Comparison of ENCODE assay signal across 16 mouse cellular contexts in genomic region chr15:25946482-25946881, GRCm38 (mm10).
"Had no signal": no experiment of that assay in that cellular context is flagged by ENCODE, and none has a peak within 500 bp of the region (broad histone marks: within the 10 kb centered on the region; RNA-seq: fewer than 3 reads in every experiment).

No protein-coding gene starts in this region.

- DNase-seq: kidney, adult 9 months; kidney, postnatal 36 days; liver; liver, embryonic 13.5 days; lung, embryonic 14.5 days; lung, postnatal 10 days; lung, postnatal 36 days; thymus, adult 18-20 months; thymus, postnatal 36 days had no signal

- H3K4me1 ChIP-seq: intestine, embryonic 15.5 days; limb, embryonic 10.5 days had no signal

- H3K27ac ChIP-seq: intestine, embryonic 15.5 days; kidney, postnatal 0 days; limb, embryonic 10.5 days; limb, embryonic 13.5 days; liver, embryonic 13.5 days; midbrain, embryonic 12.5 days had no signal

- ATAC-seq: intestine, embryonic 15.5 days; midbrain, embryonic 16.5 days had no signal

- H3K4me3 ChIP-seq: intestine, embryonic 15.5 days; limb, embryonic 10.5 days; limb, embryonic 13.5 days; liver, embryonic 13.5 days; megakaryocyte, embryonic 14.5 days; midbrain, embryonic 12.5 days had no signal

- H3K9me3 ChIP-seq: intestine, embryonic 15.5 days; limb, embryonic 10.5 days; limb, embryonic 13.5 days; liver, embryonic 13.5 days; megakaryocyte, embryonic 14.5 days; midbrain, embryonic 12.5 days had no signal

- H3K36me3 ChIP-seq: intestine, embryonic 15.5 days; limb, embryonic 10.5 days; limb, embryonic 13.5 days; liver, embryonic 13.5 days; midbrain, embryonic 12.5 days had no signal

- H3K27me3 ChIP-seq: intestine, embryonic 15.5 days; limb, embryonic 13.5 days; liver, embryonic 13.5 days; megakaryocyte, embryonic 14.5 days; midbrain, embryonic 12.5 days had no signal

- H3K4me2 ChIP-seq: intestine, embryonic 15.5 days; limb, embryonic 13.5 days; liver, embryonic 13.5 days; lung, embryonic 14.5 days; midbrain, embryonic 12.5 days had no signal

- H3K9ac ChIP-seq: intestine, embryonic 15.5 days; limb, embryonic 13.5 days; liver, embryonic 13.5 days; lung, embryonic 14.5 days; midbrain, embryonic 12.5 days had no signal
